Mouse (Mus musculus): ENCODE measurements around the gene Zfp609. TPM values are rescaled to one million over a fixed set of nuclear protein-coding genes. Genes with fewer than 3 reads are reported as not detected.

The Zfp609 gene
- polyA plus RNA-seq, 1 experiment from 2014 or later = 6.4 TPM

DNA sequence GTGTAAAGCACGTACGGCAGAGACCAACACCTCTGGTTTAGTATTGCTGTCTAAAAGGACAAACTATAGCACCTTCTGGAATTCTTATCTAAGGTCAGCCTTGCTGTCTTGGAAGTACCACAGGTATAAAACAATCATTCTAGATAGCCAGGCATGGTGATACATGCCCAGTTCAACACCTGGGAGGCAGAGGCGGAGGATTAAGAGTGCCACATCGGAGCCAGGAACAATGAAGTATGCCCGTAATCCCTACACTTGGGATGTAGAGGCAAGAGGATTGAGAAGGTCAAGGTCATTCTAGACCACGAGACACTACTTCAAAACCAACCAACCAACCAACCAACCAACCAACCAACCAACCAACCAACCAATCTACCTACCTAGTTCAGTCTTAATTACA lies 98.8 kb downstream of the Zfp609 start:
- Histone ChIP-seq H3K9ac (ENCODE audit: low read depth, low read length) (no peak overlapping the region), H3K36me3 (ENCODE audit: control insufficient read depth, insufficient read depth, low read length) (peaks cover 10% of the 10 kb centered on the region; the same call in 1 of the 2 replicates), H3K27me3 (replicated peaks; ENCODE audit: control insufficient read depth, insufficient read depth, low read length) (no peaks in the 10 kb centered on the region), H3K27ac (replicated peaks; ENCODE audit: low read depth, low read length) (no peak overlapping the region), H3K4me1 (ENCODE audit: control insufficient read depth, insufficient read depth, low read length) (0 out of 2 replicates have a peak, but pooled peaks cover 7% of the 10 kb centered on the region), H3K9me3 (ENCODE audit: control insufficient read depth, low read length) (no peaks in the 10 kb centered on the region), H3K4me2 (ENCODE audit: low read depth, low read length) (no peak overlapping the region), H3K4me3 (ENCODE audit: low read depth, low read length) (no peak overlapping the region)
- ATAC-seq (ENCODE audit: low read depth) (no peak), DNase-seq (ENCODE audit: low spot score) (no peak)
- 95% methylated on average over 6 of the region's 6 CpGs for WGBS

DNA sequence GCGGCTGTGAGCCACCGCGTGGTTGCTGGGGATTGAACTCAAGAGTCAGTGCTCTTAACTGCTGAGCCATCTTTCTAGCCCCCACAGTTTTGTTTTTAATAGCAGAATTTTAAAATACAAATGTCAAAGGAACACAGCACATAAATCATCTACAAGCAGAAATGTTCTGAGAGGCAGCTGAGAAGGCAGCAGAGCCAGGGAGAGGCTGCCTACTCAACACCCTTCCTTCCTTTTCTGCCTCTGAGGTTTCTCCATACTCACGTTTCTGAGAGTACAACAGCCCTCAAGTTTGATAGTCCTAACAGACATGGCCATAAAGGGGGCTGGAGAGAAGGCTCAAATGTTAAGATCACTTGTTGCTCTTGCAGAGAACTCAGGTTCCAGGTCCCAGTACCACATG lies 99.9 kb downstream of the Zfp609 start:
- 0 out of 2 replicates have a peak, but pooled peaks cover 7% of the 10 kb centered on the region for H3K4me1 ChIP-seq (ENCODE audit: control insufficient read depth, insufficient read depth, low read length)
- no peak overlapping the region for H3K4me3 ChIP-seq (ENCODE audit: low read depth, low read length)
- H3K27me3 ChIP-seq (replicated peaks; ENCODE audit: control insufficient read depth, insufficient read depth, low read length) = no peaks in the 10 kb centered on the region
- H3K4me2 ChIP-seq (ENCODE audit: low read depth, low read length) = no peak overlapping the region
- WGBS = 82% methylated on average over 4 of the region's 4 CpGs
- peaks cover 10% of the 10 kb centered on the region; the same call in 1 of the 2 replicates for H3K36me3 ChIP-seq (ENCODE audit: control insufficient read depth, insufficient read depth, low read length)
- no peaks in the 10 kb centered on the region for H3K9me3 ChIP-seq (ENCODE audit: control insufficient read depth, low read length)
- H3K27ac ChIP-seq (replicated peaks; ENCODE audit: low read depth, low read length) = no peak overlapping the region
- DNase-seq (ENCODE audit: low spot score) = no peak
- ATAC-seq (ENCODE audit: low read depth) = no peak
- H3K9ac ChIP-seq (ENCODE audit: low read depth, low read length) = no peak overlapping the region

DNA sequence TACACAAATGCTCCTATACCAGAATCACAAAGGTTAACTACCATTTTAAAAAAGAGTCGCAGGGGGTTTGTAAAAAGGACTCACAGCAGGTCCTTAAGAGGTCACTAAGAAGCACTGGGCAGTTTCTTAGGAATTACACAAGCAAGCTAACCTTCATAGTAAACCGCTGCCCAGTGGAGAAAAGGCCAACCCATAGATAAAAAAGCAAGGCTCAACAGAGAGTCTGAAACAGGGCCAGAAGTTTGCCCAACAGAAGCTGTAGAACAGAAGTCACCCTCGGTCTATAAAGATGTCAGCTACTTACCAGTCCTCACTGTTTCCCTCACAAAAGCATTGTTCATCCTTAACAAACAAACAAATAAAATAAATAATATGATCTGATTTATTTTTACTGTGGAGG lies 100.9 kb downstream of the Zfp609 start:
- H3K4me3 ChIP-seq (ENCODE audit: low read depth, low read length) = no peak overlapping the region
- H3K9me3 ChIP-seq (ENCODE audit: control insufficient read depth, low read length) = no peaks in the 10 kb centered on the region
- H3K4me1 ChIP-seq (ENCODE audit: control insufficient read depth, insufficient read depth, low read length) = 0 out of 2 replicates have a peak, but pooled peaks cover 7% of the 10 kb centered on the region
- H3K27ac ChIP-seq (replicated peaks; ENCODE audit: low read depth, low read length) = no peak overlapping the region
- ATAC-seq (ENCODE audit: low read depth) = no peak
- H3K36me3 ChIP-seq (ENCODE audit: control insufficient read depth, insufficient read depth, low read length) = peaks cover 10% of the 10 kb centered on the region; the same call in 1 of the 2 replicates
- no peak overlapping the region for H3K4me2 ChIP-seq (ENCODE audit: low read depth, low read length)
- WGBS = 90% methylated on average over 3 of the region's 3 CpGs
- DNase-seq (ENCODE audit: low spot score) = no peak
- no peaks in the 10 kb centered on the region for H3K27me3 ChIP-seq (replicated peaks; ENCODE audit: control insufficient read depth, insufficient read depth, low read length)
- no peak overlapping the region for H3K9ac ChIP-seq (ENCODE audit: low read depth, low read length)

DNA sequence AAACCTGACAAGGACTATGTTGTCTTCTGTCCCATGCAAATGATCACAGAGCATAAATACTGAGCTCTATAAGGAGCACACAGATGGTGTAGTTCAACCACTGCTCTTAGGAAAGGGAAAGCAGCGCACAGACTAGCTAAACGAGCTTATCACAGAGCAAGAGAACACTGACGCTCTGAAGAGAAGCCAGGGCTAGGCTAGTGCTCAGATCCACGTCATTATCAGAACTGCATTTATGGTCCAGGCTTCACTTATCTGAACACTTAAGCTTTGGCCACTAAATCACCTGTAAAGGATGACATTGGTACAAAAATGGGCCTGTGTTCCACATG lies 102.1 kb downstream of the Zfp609 start:
- ATAC-seq (ENCODE audit: low read depth) (no peak), DNase-seq (ENCODE audit: low spot score) (no peak)
- H3K36me3 ChIP-seq (ENCODE audit: control insufficient read depth, insufficient read depth, low read length) = peaks cover 7% of the 10 kb centered on the region; the same call in 1 of the 2 replicates
- no peak overlapping the region for H3K4me3 ChIP-seq (ENCODE audit: low read depth, low read length)
- peak overlapping the region; percentile 70; the same call in 1 of the 2 replicates for H3K27ac ChIP-seq (replicated peaks; ENCODE audit: low read depth, low read length)
- 63% methylated on average over 4 of the region's 4 CpGs for WGBS
- no peaks in the 10 kb centered on the region for H3K27me3 ChIP-seq (replicated peaks; ENCODE audit: control insufficient read depth, insufficient read depth, low read length)
- H3K9ac ChIP-seq (ENCODE audit: low read depth, low read length) = no peak overlapping the region
- H3K4me1 ChIP-seq (ENCODE audit: control insufficient read depth, insufficient read depth, low read length) = 0 out of 2 replicates have a peak, but pooled peaks cover 7% of the 10 kb centered on the region
- no peak overlapping the region for H3K4me2 ChIP-seq (ENCODE audit: low read depth, low read length)
- H3K9me3 ChIP-seq (ENCODE audit: control insufficient read depth, low read length) = no peaks in the 10 kb centered on the region

DNA sequence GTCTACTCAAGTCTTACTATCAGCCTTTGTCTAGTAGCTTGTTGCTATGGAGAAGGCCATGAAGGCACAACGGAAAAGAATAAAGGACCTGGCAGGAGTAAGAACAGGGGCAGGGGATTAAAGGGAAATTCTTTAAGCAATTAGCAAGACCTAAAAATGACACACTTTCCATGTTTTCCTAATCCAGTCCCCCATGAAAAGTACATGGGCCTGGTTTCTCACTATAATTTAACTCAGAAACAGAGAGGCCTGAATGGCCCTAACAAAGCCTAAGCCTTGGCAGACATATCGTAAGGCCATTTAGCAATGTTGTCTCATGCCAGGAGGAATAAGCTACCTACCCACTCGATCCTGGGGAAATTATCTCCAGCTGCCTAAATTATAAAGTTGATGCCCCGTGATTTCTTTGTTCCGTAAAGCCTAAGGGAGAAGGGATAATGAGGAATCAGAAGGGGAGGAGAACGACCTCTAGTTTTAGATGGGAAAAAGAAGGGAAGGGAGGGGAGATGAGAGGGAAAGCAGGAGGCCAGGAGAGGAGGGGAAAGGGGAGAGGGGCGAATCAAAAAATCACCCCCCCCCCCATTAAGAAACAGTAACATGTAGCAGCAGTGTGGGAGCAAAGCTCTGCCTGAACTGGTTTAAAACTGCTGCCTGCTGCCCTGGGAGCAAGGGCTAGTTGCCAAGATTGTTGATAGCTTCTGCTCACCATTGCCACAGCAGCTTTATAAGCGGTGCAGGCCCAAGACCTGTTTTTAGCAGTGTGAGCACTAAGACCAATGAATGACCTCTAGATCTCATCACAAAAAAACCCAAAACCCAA lies 102.7 kb downstream of the Zfp609 start:
- WGBS = 36% methylated on average over 8 of the region's 8 CpGs
- H3K9me3 ChIP-seq (ENCODE audit: control insufficient read depth, low read length) = no peaks in the 10 kb centered on the region
- no peak overlapping the region for H3K4me3 ChIP-seq (ENCODE audit: low read depth, low read length)
- DNase-seq (ENCODE audit: low spot score) (peak; percentile 71), ATAC-seq (ENCODE audit: low read depth) (peak; percentile 55; the same call in 1 of the 2 replicates)
- H3K27ac ChIP-seq (replicated peaks; ENCODE audit: low read depth, low read length) = peak overlapping the region; percentile 70
- peaks cover 5% of the 10 kb centered on the region; the same call in 1 of the 2 replicates for H3K36me3 ChIP-seq (ENCODE audit: control insufficient read depth, insufficient read depth, low read length)
- H3K4me1 ChIP-seq (ENCODE audit: control insufficient read depth, insufficient read depth, low read length) = 0 out of 2 replicates have a peak, but pooled peaks cover 7% of the 10 kb centered on the region
- no peaks in the 10 kb centered on the region for H3K27me3 ChIP-seq (replicated peaks; ENCODE audit: control insufficient read depth, insufficient read depth, low read length)
- no peak overlapping the region for H3K9ac ChIP-seq (ENCODE audit: low read depth, low read length)
- no peak overlapping the region for H3K4me2 ChIP-seq (ENCODE audit: low read depth, low read length)

DNA sequence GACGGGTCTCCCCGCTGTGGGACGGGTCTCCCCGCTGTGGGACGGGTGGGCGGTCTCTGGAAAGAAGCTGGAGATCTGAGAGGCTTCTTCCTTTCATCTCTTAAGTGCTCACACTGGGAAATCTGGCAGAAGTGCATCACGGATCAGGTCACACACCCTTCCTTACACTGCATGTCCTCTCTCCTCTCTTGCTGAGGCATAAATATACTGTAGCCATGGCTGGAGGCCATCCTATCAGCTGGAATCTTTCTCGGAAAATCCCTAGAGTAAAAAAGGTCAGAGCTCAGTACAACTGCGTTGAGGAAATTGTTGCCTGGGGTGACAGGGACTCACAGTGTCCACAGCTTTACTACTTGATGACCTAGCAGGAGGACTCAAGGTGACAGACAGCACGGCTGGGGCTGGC lies 106.2 kb downstream of the Zfp609 start:
- H3K9ac ChIP-seq (ENCODE audit: low read depth, low read length) = no peak overlapping the region
- H3K4me2 ChIP-seq (ENCODE audit: low read depth, low read length) = no peak overlapping the region
- ATAC-seq (ENCODE audit: low read depth) = 0 out of 2 replicates have a peak, but pooled peaks have one; percentile 2
- DNase-seq (ENCODE audit: low spot score) = no peak
- H3K27ac ChIP-seq (replicated peaks; ENCODE audit: low read depth, low read length) = no peak overlapping the region
- H3K27me3 ChIP-seq (replicated peaks; ENCODE audit: control insufficient read depth, insufficient read depth, low read length) = no peaks in the 10 kb centered on the region
- H3K9me3 ChIP-seq (ENCODE audit: control insufficient read depth, low read length) = no peaks in the 10 kb centered on the region
- no peaks in the 10 kb centered on the region for H3K36me3 ChIP-seq (ENCODE audit: control insufficient read depth, insufficient read depth, low read length)
- 0 out of 2 replicates have a peak, but pooled peaks cover 7% of the 10 kb centered on the region for H3K4me1 ChIP-seq (ENCODE audit: control insufficient read depth, insufficient read depth, low read length)
- 55% methylated on average over 10 of the region's 10 CpGs for WGBS
- no peak overlapping the region for H3K4me3 ChIP-seq (ENCODE audit: low read depth, low read length)

DNA sequence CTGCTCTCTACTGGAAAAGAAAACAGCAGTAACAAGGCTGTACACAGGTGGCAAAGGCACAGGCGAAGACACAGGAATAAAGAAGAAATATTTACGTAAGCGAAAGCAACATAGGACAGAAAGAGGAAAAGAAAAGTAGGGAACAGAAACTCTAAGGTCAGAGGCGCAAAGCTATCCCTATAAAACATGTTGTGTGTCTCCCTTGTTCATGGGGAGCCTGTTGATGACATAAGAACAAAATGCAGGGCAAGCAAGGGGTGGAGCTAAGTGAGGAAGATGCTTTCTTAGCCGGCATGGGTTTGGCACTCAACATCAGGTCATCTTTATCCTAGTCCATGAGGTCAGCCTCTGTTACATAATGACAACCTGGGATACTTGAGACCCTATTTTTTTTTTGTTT lies 109.2 kb downstream of the Zfp609 start:
- no peak overlapping the region for H3K27ac ChIP-seq (replicated peaks; ENCODE audit: low read depth, low read length)
- H3K4me2 ChIP-seq (ENCODE audit: low read depth, low read length) = no peak overlapping the region
- no peaks in the 10 kb centered on the region for H3K36me3 ChIP-seq (ENCODE audit: control insufficient read depth, insufficient read depth, low read length)
- DNase-seq (ENCODE audit: low spot score) (no peak), ATAC-seq (ENCODE audit: low read depth) (no peak)
- no peaks in the 10 kb centered on the region for H3K9me3 ChIP-seq (ENCODE audit: control insufficient read depth, low read length)
- H3K9ac ChIP-seq (ENCODE audit: low read depth, low read length) = no peak overlapping the region
- H3K27me3 ChIP-seq (replicated peaks; ENCODE audit: control insufficient read depth, insufficient read depth, low read length) = no peaks in the 10 kb centered on the region
- no peak overlapping the region for H3K4me3 ChIP-seq (ENCODE audit: low read depth, low read length)
- 96% methylated on average over 5 of the region's 5 CpGs for WGBS
- H3K4me1 ChIP-seq (ENCODE audit: control insufficient read depth, insufficient read depth, low read length) = no peaks in the 10 kb centered on the region

DNA sequence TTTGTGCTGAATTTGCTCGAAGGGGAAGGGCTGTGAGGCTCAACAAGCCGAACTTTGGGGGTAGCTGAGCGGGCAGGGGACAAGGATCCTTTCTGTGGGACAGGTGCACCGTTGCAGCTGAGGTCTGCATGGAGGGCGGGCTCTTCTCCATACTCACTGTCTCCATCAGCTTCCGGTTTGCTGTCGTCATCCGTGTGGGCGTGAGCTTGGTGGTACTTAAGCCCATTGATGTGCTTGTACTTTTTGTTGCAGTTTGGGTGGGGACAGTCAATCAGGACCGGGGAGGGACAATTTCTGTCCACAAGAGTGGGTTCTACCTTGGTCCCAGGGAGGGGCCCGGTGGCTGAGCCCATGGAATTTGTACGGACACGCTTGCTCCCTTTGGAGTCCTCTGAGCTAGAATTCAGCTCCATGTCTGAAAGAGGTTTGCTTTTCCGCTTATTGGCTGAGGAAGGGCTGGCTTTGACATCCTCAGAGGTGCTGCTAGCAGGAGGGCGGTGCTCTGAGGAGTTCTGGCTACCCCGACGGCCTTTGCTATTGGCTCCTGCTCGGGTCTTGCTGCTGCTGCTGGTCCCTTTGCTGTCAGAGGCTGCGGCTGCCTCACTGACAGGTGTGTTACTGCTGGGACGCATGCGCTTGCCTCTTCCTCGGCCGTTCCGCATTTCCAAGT lies 123.3 kb downstream of the Zfp609 start:
- no peak overlapping the region for H3K4me2 ChIP-seq (ENCODE audit: low read depth, low read length)
- H3K27ac ChIP-seq (replicated peaks; ENCODE audit: low read depth, low read length) = no peak overlapping the region
- H3K9ac ChIP-seq (ENCODE audit: low read depth, low read length) = no peak overlapping the region
- H3K27me3 ChIP-seq (replicated peaks; ENCODE audit: control insufficient read depth, insufficient read depth, low read length) = no peaks in the 10 kb centered on the region
- 88% methylated on average over 24 of the region's 24 CpGs for WGBS
- H3K9me3 ChIP-seq (ENCODE audit: control insufficient read depth, low read length) = no peaks in the 10 kb centered on the region
- H3K36me3 ChIP-seq (ENCODE audit: control insufficient read depth, insufficient read depth, low read length) = peaks cover 57% of the 10 kb centered on the region
- H3K4me1 ChIP-seq (ENCODE audit: control insufficient read depth, insufficient read depth, low read length) = no peaks in the 10 kb centered on the region
- no peak for ATAC-seq (ENCODE audit: low read depth)
- H3K4me3 ChIP-seq (ENCODE audit: low read depth, low read length) = no peak overlapping the region
- no peak for DNase-seq (ENCODE audit: low spot score)
